Mouse (Mus musculus): ENCODE data around the gene Ptprg. TPM values are rescaled to one million over a fixed set of nuclear protein-coding genes. Genes with fewer than 3 reads are reported as not detected.

The Ptprg gene
- polyA plus RNA-seq, 1 experiment from 2014 or later = 32.8 TPM

GRCm38 (mm10) chr14:11965878-11966277, 412.5 kb downstream of the Ptprg start:
- H3K36me3 ChIP-seq (ENCODE audit: poor library complexity, severe bottlenecking) = no peaks in the 10 kb centered on the region
- no peak overlapping the region for H3K9ac ChIP-seq
- 50% methylated on average over 5 of the region's 5 CpGs for WGBS
- H3K4me1 ChIP-seq = peaks cover 6% of the 10 kb centered on the region; the same call in 1 of the 2 replicates
- no peak for ATAC-seq
- no peak overlapping the region for H3K27ac ChIP-seq
- H3K4me2 ChIP-seq = no peak overlapping the region
- no peak overlapping the region for H3K4me3 ChIP-seq
- H3K27me3 ChIP-seq = peaks cover 39% of the 10 kb centered on the region
- no peaks in the 10 kb centered on the region for H3K9me3 ChIP-seq (replicated peaks)

GRCm38 (mm10) chr14:11981764-11982163, 428.4 kb downstream of the Ptprg start:
- Histone ChIP-seq H3K4me2 (no peak overlapping the region), H3K4me3 (no peak overlapping the region), H3K36me3 (ENCODE audit: poor library complexity, severe bottlenecking) (no peaks in the 10 kb centered on the region), H3K9ac (no peak overlapping the region), H3K9me3 (replicated peaks) (no peaks in the 10 kb centered on the region), H3K4me1 (peaks cover 27% of the 10 kb centered on the region), H3K27me3 (no peaks in the 10 kb centered on the region), H3K27ac (no peak overlapping the region)
- 78% methylated on average over 4 of the region's 4 CpGs for WGBS
- ATAC-seq = no peak

GRCm38 (mm10) chr14:11983031-11983430, 429.7 kb downstream of the Ptprg start:
- WGBS = 50% methylated on average over 9 of the region's 9 CpGs
- H3K4me2 ChIP-seq = no peak overlapping the region
- peak; percentile 58 for ATAC-seq
- H3K27me3 ChIP-seq = no peaks in the 10 kb centered on the region
- no peak overlapping the region; the same call in 1 of the 2 replicates for H3K27ac ChIP-seq
- no peak overlapping the region for H3K9ac ChIP-seq
- no peak overlapping the region for H3K4me3 ChIP-seq
- H3K36me3 ChIP-seq (ENCODE audit: poor library complexity, severe bottlenecking) = no peaks in the 10 kb centered on the region
- no peaks in the 10 kb centered on the region for H3K9me3 ChIP-seq (replicated peaks)
- peaks cover 15% of the 10 kb centered on the region; the same call in 1 of the 2 replicates for H3K4me1 ChIP-seq

GRCm38 (mm10) chr14:11984086-11984485, 430.8 kb downstream of the Ptprg start:
- 81% methylated on average over 3 of the region's 3 CpGs for WGBS
- ATAC-seq = no peak
- Histone ChIP-seq H3K4me2 (no peak overlapping the region), H3K27me3 (no peaks in the 10 kb centered on the region), H3K4me1 (peaks cover 15% of the 10 kb centered on the region; the same call in 1 of the 2 replicates), H3K27ac (no peak overlapping the region), H3K9me3 (replicated peaks) (no peaks in the 10 kb centered on the region), H3K4me3 (no peak overlapping the region), H3K9ac (no peak overlapping the region), H3K36me3 (ENCODE audit: poor library complexity, severe bottlenecking) (no peaks in the 10 kb centered on the region)

DNA sequence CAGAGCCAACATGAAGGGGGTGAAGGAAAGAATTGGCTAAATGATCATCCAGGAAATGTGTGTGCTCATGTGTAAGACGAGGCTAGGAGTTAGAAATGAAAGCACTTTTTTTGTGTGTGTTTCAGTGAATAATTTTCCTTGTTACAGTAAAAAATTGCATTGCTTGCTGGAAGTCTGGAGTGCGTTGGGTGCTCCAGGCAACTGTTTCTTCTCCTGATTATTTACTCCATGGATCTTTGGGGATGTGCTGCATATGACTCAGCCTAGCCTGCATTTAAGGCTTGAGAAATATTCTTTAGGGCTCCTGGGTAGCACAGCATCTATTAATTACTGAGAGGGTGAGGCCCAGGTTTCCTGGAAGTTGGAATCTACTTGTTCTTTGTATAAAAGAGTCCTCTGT, 435.6 kb downstream of the Ptprg start:
- no peak for ATAC-seq
- WGBS = 71% methylated on average over 2 of the region's 2 CpGs
- Histone ChIP-seq H3K9ac (no peak overlapping the region), H3K4me2 (no peak overlapping the region), H3K4me1 (no peaks in the 10 kb centered on the region), H3K36me3 (ENCODE audit: poor library complexity, severe bottlenecking) (no peaks in the 10 kb centered on the region), H3K27ac (no peak overlapping the region), H3K4me3 (no peak overlapping the region), H3K27me3 (no peaks in the 10 kb centered on the region), H3K9me3 (replicated peaks) (no peaks in the 10 kb centered on the region)

DNA sequence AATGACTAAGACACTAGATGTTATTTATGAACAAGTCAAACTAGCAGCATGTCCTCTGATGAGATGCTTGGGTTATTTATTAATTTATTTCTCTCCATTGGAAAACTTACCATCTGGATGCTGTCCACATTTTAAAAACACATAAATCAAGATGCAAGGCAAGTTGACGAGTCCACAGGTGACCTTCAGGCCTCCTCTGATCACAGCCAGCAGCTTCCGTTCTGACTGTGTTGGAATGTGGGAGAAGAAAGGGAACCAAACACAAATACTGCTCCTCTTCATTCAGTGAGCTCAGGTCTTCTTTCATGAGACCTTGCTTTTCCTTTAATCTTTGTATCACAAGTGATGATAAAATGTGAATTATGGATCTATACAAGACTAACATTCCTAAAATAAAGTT, 437.8 kb downstream of the Ptprg start:
- no peaks in the 10 kb centered on the region for H3K27me3 ChIP-seq
- no peaks in the 10 kb centered on the region for H3K36me3 ChIP-seq (ENCODE audit: poor library complexity, severe bottlenecking)
- H3K27ac ChIP-seq = no peak overlapping the region
- WGBS = 92% methylated on average over 2 of the region's 2 CpGs
- ATAC-seq = no peak
- H3K4me1 ChIP-seq = no peaks in the 10 kb centered on the region
- no peak overlapping the region for H3K9ac ChIP-seq
- H3K4me3 ChIP-seq = no peak overlapping the region
- H3K4me2 ChIP-seq = no peak overlapping the region
- no peaks in the 10 kb centered on the region for H3K9me3 ChIP-seq (replicated peaks)

DNA sequence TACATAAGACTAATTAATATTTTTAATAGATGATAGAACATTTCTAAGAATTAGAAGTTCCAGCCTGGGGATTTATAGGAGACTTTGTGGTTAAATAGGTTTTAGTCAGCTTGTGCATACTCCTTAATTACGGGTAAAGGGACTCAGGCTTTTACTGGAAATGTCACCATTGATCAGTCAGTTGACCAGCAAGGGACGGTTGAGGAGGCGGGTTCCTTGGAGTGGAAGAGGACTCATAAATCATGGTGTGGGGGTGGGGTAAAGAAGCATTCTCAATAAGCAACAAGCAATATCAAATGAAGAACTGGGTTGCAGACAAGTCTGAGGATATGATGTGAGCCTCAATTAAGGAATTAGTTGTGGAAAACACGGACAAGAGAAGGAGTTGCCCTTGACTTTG, 438.8 kb downstream of the Ptprg start:
- Histone ChIP-seq H3K36me3 (ENCODE audit: poor library complexity, severe bottlenecking) (no peaks in the 10 kb centered on the region), H3K4me3 (no peak overlapping the region), H3K27ac (no peak overlapping the region), H3K4me2 (no peak overlapping the region), H3K9ac (no peak overlapping the region), H3K4me1 (no peaks in the 10 kb centered on the region), H3K27me3 (no peaks in the 10 kb centered on the region), H3K9me3 (replicated peaks) (no peaks in the 10 kb centered on the region)
- no peak for ATAC-seq
- WGBS = 90% methylated on average over 4 of the region's 4 CpGs

DNA sequence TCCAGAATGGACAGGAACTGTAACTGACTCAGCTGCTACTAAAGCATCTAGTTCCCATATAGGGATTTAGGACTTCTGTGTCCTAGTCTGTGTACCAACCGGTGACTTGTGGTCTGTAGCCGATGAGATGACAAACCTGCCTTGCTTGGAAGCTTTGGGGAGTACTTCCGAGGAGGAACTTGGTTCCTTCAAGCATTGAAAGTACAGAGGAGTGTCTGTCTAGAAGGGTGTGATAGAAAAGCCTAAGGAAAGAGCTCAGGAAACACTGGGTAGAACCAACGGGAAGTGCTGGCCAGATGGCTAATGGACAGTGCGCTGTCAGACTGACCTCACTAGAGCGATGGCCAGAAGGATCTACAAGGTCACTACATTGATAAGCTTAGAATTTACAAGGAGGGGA, 439.2 kb downstream of the Ptprg start:
- Histone ChIP-seq H3K9ac (no peak overlapping the region), H3K36me3 (ENCODE audit: poor library complexity, severe bottlenecking) (no peaks in the 10 kb centered on the region), H3K9me3 (replicated peaks) (no peaks in the 10 kb centered on the region), H3K27me3 (no peaks in the 10 kb centered on the region), H3K4me3 (no peak overlapping the region), H3K27ac (no peak overlapping the region), H3K4me1 (no peaks in the 10 kb centered on the region), H3K4me2 (no peak overlapping the region)
- ATAC-seq = no peak
- WGBS = 95% methylated on average over 6 of the region's 6 CpGs

DNA sequence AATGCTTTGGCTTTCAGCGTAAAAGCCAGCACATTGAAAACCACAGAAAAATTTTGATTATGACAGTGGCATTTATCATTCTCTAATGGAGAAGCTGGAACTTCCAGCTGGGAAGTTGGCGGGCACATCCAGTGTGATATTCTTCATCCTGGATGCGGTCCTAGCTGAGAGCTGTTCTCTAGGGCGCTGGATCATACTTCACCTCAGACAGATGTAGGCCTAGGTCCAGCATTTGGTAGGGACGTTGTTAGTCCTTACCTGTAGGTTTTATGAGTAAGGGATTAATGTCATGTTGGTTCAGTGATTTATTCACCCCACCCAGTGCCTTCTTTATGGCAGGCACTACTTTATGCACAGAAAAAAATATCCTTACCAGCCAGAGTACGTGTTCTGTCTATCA, 444.2 kb downstream of the Ptprg start:
- H3K9me3 ChIP-seq (replicated peaks) = no peaks in the 10 kb centered on the region
- no peaks in the 10 kb centered on the region for H3K36me3 ChIP-seq (ENCODE audit: poor library complexity, severe bottlenecking)
- no peaks in the 10 kb centered on the region for H3K4me1 ChIP-seq
- ATAC-seq = no peak
- no peaks in the 10 kb centered on the region for H3K27me3 ChIP-seq
- H3K4me3 ChIP-seq = no peak overlapping the region
- WGBS = 90% methylated on average over 6 of the region's 6 CpGs
- H3K4me2 ChIP-seq = no peak overlapping the region
- no peak overlapping the region for H3K27ac ChIP-seq
- H3K9ac ChIP-seq = no peak overlapping the region

GRCm38 (mm10) chr14:11998464-11998863, 445.1 kb downstream of the Ptprg start:
- Histone ChIP-seq H3K9me3 (replicated peaks) (no peaks in the 10 kb centered on the region), H3K4me2 (no peak overlapping the region), H3K27me3 (no peaks in the 10 kb centered on the region), H3K36me3 (ENCODE audit: poor library complexity, severe bottlenecking) (no peaks in the 10 kb centered on the region), H3K27ac (no peak overlapping the region), H3K4me1 (no peaks in the 10 kb centered on the region), H3K4me3 (no peak overlapping the region), H3K9ac (no peak overlapping the region)
- WGBS = 91% methylated on average over 4 of the region's 4 CpGs
- no peak for ATAC-seq

- ATAC-seq = no peak
- H3K36me3 ChIP-seq (ENCODE audit: poor library complexity, severe bottlenecking) = no peaks in the 10 kb centered on the region
- H3K27ac ChIP-seq = no peak overlapping the region
- H3K4me2 ChIP-seq = no peak overlapping the region
- H3K27me3 ChIP-seq = no peaks in the 10 kb centered on the region
- H3K4me1 ChIP-seq = no peaks in the 10 kb centered on the region
- H3K4me3 ChIP-seq = no peak overlapping the region
- no peaks in the 10 kb centered on the region for H3K9me3 ChIP-seq (replicated peaks)
- H3K9ac ChIP-seq = no peak overlapping the region
- 96% methylated on average over 4 of the region's 4 CpGs for WGBS
These were observed 450.7 kb downstream of the Ptprg start for GRCm38 (mm10) chr14:12004061-12004460.

DNA sequence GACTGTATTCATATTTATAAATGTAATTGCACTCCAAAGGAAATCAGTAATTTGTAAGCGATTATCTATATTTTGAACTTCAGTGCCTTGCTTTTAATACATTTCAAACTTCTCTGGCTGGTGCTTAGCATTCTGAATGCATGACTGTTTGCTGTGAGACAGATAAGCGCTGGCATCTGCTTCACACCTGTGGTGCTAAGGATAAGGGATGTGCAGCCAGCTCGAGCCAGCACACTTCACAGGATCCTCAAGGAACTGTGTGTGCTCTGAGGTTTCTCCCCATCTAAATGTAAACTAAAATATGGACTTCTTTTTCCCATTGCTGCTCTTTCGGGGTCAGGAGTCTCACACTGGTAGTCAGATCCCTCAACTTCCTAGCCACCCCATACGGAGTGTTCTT, 458.4 kb downstream of the Ptprg start:
- no peaks in the 10 kb centered on the region for H3K27me3 ChIP-seq
- H3K9ac ChIP-seq = no peak overlapping the region
- H3K27ac ChIP-seq = no peak overlapping the region
- no peak overlapping the region for H3K4me3 ChIP-seq
- 88% methylated on average over 5 of the region's 5 CpGs for WGBS
- no peaks in the 10 kb centered on the region for H3K36me3 ChIP-seq (ENCODE audit: poor library complexity, severe bottlenecking)
- no peaks in the 10 kb centered on the region for H3K9me3 ChIP-seq (replicated peaks)
- H3K4me2 ChIP-seq = no peak overlapping the region
- no peaks in the 10 kb centered on the region for H3K4me1 ChIP-seq
- ATAC-seq = no peak

DNA sequence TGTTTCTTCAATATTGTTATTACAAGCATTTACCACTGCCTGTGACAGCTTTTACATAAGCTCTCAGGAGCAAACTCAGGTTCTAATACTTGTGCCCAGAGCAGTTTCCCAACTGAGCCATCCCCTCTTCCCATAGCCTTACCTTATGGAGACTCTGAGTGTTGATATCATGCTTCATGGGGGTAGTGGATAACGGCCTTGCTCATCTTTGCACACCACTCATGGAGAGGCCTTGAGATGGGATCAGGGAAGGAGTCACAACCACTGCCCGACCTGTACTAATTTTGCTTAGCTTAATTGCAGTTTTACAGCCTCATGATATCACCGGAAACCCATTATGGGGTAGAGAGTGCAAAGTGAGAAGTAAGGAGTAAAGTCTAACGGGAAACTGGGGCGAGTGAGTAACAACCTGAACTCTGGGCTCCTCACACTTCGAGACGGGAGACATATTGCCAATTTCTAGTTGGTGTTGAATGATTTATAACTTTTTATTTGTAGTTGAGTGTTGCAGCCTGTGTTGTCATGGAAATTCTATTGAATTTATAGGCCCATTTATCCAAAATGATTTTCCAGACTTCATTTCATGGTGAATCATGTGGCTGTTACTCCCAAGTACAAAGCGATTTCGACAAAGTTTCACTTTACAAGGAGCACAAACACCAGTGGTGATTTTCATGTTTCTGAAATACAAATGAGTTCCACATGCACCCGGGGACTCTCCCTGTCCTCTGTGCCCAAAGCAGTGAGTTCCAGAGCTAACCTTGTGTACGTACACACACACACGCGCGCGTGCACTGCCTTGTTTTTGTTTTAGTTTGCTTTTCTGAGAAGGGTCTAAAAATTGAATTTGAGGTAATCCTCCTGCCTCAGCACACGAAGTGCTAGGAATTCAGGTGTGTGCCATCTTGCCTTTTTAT, 472.7 kb downstream of the Ptprg start:
- H3K4me1 ChIP-seq = no peaks in the 10 kb centered on the region
- H3K4me3 ChIP-seq = no peak overlapping the region
- 93% methylated on average over 16 of the region's 16 CpGs for WGBS
- no peaks in the 10 kb centered on the region for H3K27me3 ChIP-seq
- no peak overlapping the region for H3K4me2 ChIP-seq
- no peak overlapping the region for H3K27ac ChIP-seq
- no peaks in the 10 kb centered on the region for H3K36me3 ChIP-seq (ENCODE audit: poor library complexity, severe bottlenecking)
- ATAC-seq = no peak
- no peaks in the 10 kb centered on the region for H3K9me3 ChIP-seq (replicated peaks)
- H3K9ac ChIP-seq = no peak overlapping the region
